Mouse (Mus musculus) hindbrain, embryonic 12.5 days (tissue): Measurements from ENCODE around the gene Myh1. TPM values are rescaled to one million over a fixed set of nuclear protein-coding genes. Genes with fewer than 3 reads are reported as not detected.

Experiments
- ATAC-seq: fragments of 200-750 bp; cut with Nextera tagmentation; 2 replicates; pipeline ENCODE4 v1.8.0; 2017; ENCODE audit warnings: moderate TSS enrichment; ENCODE audit not compliant: low FRiP score
- H3K27ac ChIP-seq: fragments of 300-500 bp; sonication (generic); 2 replicates; pipeline ENCODE4 v1.5.1; 2016; ENCODE audit warnings: mild to moderate bottlenecking
- H3K27me3 ChIP-seq: fragments of 300-500 bp; sonication (generic); 2 replicates; pipeline ENCODE4 v1.6.1; 2016; ENCODE audit warnings: mild to moderate bottlenecking
- H3K36me3 ChIP-seq: fragments of 300-500 bp; sonication (generic); 2 replicates; pipeline ENCODE4 v1.6.1; 2016; ENCODE audit warnings: mild to moderate bottlenecking
- H3K4me1 ChIP-seq: fragments of 300-500 bp; sonication (generic); 2 replicates; pipeline ENCODE4 v1.6.1; 2016
- H3K4me2 ChIP-seq: fragments of 300-500 bp; sonication (generic); replicated peaks from 2 replicates; pipeline ENCODE4 v1.6.1; 2016; ENCODE audit warnings: mild to moderate bottlenecking
- H3K4me3 ChIP-seq: fragments of 300-500 bp; sonication (generic); 2 replicates; pipeline ENCODE4 v1.5.1; 2016; ENCODE audit warnings: mild to moderate bottlenecking
- H3K9ac ChIP-seq: fragments of 300-500 bp; sonication (generic); 2 replicates; pipeline ENCODE4 v1.6.1; 2016; ENCODE audit warnings: mild to moderate bottlenecking, moderate library complexity
- H3K9me3 ChIP-seq: fragments of 300-500 bp; sonication (generic); replicated peaks from 2 replicates; pipeline ENCODE4 v1.6.1; 2016; ENCODE audit warnings: mild to moderate bottlenecking
- WGBS: fragments of 180-500 bp; shearing (Covaris S2); methylation state at CpG from one replicate; pipeline ENCODE4 v1.1.7; 2016; 5-methylcytosine and 5-hydroxymethylcytosine counted together
- polyA plus RNA-seq: library from polyadenylated mRNA; unstranded; fragments of >200 nt; fragmentation: Nextera tagmentation; extraction: Ambion mirVana; gene quantifications from 2 replicates; pipeline ENCODE4 v1.2.1, GENCODE M21; 2016

Gene Myh1
- polyA plus RNA-seq, result 0.10 TPM in 1 of 2 replicates, not detected in the other

DNA sequence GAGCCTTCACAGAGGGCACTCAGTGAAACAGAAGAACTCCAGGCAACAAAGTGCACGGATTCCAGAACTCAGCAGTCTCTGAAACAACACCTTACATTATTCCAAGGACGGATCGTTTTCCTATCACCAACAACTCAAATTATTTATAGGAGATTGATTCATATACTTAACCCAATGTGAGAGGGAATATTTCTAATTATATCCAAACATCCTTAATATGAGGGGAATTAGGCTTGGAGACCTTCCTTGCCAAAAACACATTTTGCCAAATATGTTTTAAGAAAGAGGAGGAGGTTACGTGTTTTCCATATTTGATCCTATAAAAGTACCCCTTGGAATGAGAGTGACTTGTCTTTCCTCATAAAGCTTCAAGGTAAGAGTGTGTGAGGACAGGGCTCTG, at the start of gene Myh1:
Myh1 (plus strand) TSS at position 301 of the 400 bp plus-strand sequence.
- H3K4me1 ChIP-seq, result no peaks in the 10 kb centered on the region
- 79% methylated on average over 4 of the region's 4 CpGs for WGBS
- no peak for ATAC-seq
- no peaks in the 10 kb centered on the region for H3K9me3 ChIP-seq
- H3K4me3 ChIP-seq, result no peak within 1 kb of the TSS
- no peaks in the 10 kb centered on the region for H3K36me3 ChIP-seq
- no peaks in the 10 kb centered on the region for H3K27me3 ChIP-seq
- no peak within 1 kb of the TSS for H3K4me2 ChIP-seq
- H3K9ac ChIP-seq, result no peak within 1 kb of the TSS
- H3K27ac ChIP-seq, result no peak within 1 kb of the TSS

DNA sequence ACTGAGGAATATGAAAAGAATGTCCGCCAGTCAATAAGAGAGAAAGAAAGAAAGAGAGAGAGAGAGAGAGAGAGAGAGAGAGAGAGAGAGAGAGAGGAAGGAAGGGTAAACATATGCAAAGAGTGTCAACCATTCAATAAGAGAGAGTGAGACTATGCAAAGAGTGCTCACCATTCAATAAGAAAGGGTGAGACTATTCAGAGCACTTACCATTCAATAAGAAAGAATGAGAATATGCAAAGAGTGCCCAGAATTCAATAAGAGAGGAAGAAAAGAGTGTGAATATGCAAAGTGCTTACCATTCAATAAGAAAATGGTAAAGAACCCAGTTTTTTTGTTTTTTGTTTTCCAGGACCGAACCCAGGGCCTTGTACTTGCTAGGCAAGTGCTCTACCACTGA, 49.6 kb upstream of the Myh1 start:
- H3K4me1 ChIP-seq, result no peaks in the 10 kb centered on the region
- no peak overlapping the region for H3K4me2 ChIP-seq
- H3K4me3 ChIP-seq, result no peak overlapping the region
- no peaks in the 10 kb centered on the region for H3K36me3 ChIP-seq
- H3K27ac ChIP-seq, result no peak overlapping the region
- H3K27me3 ChIP-seq, result no peaks in the 10 kb centered on the region
- no peak for ATAC-seq
- WGBS, result 83% methylated on average over 2 of the region's 2 CpGs
- no peak overlapping the region for H3K9ac ChIP-seq
- no peaks in the 10 kb centered on the region for H3K9me3 ChIP-seq

DNA sequence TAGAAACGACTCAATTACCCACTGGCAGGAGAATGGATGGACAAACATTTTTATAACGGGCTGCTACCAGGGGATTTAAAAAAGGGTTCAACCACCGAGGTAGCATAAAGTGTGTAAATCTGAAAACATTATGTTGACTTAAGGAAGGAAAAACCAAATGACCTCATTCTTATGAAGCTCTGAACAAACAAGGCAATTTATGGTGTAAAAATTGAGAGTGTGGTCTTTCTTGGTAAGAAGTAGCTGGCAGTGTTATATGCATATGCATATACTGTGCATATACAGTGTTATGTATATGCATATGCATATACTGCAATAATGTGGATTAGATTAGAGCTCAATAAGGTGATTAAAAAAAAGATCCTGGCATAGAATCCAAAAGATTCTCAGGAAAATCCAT, 48.7 kb upstream of the Myh1 start:
- Histone ChIP-seq H3K27ac (no peak overlapping the region), H3K27me3 (no peaks in the 10 kb centered on the region), H3K4me2 (no peak overlapping the region), H3K36me3 (no peaks in the 10 kb centered on the region), H3K9me3 (no peaks in the 10 kb centered on the region), H3K4me1 (no peaks in the 10 kb centered on the region), H3K4me3 (no peak overlapping the region), H3K9ac (no peak overlapping the region)
- 80% methylated on average over 3 of the region's 3 CpGs for WGBS
- ATAC-seq, result no peak

DNA sequence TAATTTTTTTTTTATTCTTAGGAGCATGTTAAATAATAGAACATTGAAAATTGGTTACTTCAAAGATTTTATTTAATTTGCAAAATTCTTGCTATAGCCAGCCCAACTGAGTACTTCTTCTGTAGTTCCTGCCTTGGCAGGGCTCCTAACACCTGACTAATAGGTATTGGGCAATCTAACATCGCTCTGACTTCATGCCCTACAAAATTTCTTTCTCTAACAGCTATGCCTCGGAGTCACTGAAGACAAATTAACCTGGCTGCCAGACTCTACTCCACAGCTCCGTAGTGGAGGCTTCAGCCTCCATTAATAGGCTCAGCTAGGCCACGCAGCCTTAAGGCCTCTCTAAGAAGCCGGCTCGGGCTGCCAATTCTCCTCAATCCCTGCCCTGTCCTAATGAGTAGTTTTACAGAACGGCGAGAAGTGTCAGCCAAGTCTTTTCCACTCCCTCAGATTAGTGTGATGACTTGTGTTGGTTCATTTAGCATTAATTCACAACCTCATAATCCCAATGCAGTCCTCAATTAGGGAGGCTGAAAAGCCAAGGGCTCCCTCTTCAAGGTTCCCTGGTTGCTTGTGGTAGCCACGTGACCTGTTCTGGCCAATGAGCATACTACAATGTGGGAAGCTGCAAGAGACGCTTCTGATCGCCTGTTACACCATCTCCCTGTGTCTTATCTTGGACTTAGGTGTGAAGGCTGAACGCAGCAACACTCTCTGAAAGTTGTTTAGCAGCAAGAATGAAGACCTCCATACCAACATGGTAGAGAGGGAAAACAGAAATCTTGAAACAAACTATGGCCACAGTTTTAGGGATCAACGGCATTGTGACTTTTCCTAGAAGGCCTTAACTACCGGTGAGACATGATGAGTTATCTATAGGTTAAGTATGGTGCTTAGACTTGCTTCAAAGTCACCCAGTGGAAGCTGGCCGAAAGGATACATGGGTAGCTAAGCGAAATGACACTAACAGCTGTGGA, 47.9 kb upstream of the Myh1 start:
- Histone ChIP-seq H3K36me3 (no peaks in the 10 kb centered on the region), H3K4me1 (no peaks in the 10 kb centered on the region), H3K9ac (no peak overlapping the region), H3K4me3 (no peak overlapping the region), H3K4me2 (no peak overlapping the region), H3K27me3 (no peaks in the 10 kb centered on the region), H3K9me3 (no peaks in the 10 kb centered on the region), H3K27ac (no peak overlapping the region)
- no peak for ATAC-seq
- WGBS, result 88% methylated on average over 16 of the region's 16 CpGs

DNA sequence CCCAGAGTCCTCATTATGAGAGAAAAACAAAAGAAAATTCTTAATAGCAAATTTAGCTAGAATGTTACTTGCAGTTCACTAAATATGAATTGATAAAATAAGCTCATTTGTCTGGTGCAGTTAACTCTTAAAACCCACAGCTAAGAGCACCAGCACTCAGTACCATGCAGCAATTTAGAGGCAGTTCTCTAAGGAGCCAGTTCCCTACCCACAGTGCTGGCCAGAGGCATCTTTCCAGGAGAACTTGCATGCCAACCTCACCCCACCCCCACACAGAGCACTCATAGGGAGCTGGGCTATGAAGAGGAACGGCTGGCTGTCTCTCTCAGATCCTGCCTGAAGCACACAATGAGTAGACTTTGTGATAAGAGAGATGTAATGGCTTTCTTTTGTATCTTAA, 46.7 kb upstream of the Myh1 start:
- H3K4me3 ChIP-seq, result no peak overlapping the region
- 18% methylated on average over 1 of the region's 1 CpGs for WGBS
- H3K36me3 ChIP-seq, result no peaks in the 10 kb centered on the region
- no peak overlapping the region for H3K9ac ChIP-seq
- H3K27me3 ChIP-seq, result no peaks in the 10 kb centered on the region
- no peak for ATAC-seq
- no peaks in the 10 kb centered on the region for H3K4me1 ChIP-seq
- H3K27ac ChIP-seq, result no peak overlapping the region
- no peaks in the 10 kb centered on the region for H3K9me3 ChIP-seq
- H3K4me2 ChIP-seq, result no peak overlapping the region

DNA sequence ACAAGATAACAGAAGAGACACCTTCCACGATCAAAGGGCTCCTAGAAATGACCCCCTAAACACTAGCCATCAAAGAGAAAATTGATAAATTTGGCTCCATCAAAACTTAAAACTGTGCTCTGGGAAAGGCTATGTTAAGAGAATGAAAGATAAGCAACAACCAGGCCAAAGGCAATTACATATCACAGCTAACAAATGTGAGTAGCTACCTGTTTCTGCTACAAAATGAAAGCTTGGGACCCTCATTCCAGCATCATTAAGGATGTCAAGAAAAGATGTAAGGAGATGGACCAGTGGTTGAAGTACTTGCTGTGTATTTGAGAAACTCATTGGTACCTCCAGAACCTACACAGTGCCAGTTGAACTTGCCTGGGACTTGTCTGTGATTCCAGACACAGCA, 46.0 kb upstream of the Myh1 start:
- no peak overlapping the region for H3K4me2 ChIP-seq
- H3K36me3 ChIP-seq, result no peaks in the 10 kb centered on the region
- WGBS, result 83% methylated on average over 1 of the region's 1 CpGs
- H3K27me3 ChIP-seq, result no peaks in the 10 kb centered on the region
- H3K27ac ChIP-seq, result no peak overlapping the region
- no peaks in the 10 kb centered on the region for H3K9me3 ChIP-seq
- ATAC-seq, result no peak
- H3K4me1 ChIP-seq, result no peaks in the 10 kb centered on the region
- H3K4me3 ChIP-seq, result no peak overlapping the region
- H3K9ac ChIP-seq, result no peak overlapping the region

DNA sequence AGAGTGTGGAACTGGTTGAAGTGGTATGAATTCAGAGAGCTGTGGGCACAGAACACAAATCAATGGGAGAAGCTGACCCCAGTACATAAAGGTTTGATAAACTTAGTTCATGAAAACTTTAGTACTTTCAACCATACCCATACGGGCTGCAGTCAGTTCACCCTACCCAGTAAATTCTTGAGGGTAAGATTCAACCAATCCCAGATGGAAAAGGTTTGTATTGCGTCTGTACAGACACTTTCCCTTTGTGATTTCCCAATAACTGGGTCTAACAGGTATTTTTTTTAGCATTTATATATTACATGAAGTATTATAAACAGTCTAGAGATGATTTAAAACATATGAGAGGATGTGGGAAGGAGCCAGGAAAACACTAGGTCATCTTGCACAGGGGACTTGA, 44.2 kb upstream of the Myh1 start:
- no peak overlapping the region for H3K4me3 ChIP-seq
- H3K9me3 ChIP-seq, result no peaks in the 10 kb centered on the region
- no peak overlapping the region for H3K4me2 ChIP-seq
- H3K4me1 ChIP-seq, result no peaks in the 10 kb centered on the region
- no peaks in the 10 kb centered on the region for H3K36me3 ChIP-seq
- 82% methylated on average over 2 of the region's 2 CpGs for WGBS
- H3K9ac ChIP-seq, result no peak overlapping the region
- ATAC-seq, result no peak
- no peak overlapping the region for H3K27ac ChIP-seq
- no peaks in the 10 kb centered on the region for H3K27me3 ChIP-seq

DNA sequence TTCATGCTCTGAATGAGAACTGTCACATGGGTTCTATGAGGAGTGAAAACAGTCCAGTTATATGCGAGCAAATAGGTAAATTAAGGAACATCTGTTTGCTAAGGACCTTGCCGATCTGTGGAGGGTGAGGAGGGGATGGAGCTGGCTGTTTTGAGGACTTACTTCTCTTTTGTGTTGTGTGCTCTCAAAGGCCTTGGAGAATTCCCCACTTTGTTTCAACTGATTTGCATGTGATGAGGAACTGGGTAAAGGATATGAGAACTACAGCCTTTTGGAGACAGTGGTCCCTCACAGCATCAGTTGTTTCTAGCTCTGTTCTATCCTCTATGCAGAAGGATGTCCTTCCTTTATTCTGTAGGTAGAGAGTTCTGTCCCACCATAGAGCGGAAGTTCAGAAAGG, 39.7 kb upstream of the Myh1 start:
- H3K4me2 ChIP-seq, result no peak overlapping the region
- no peak overlapping the region for H3K4me3 ChIP-seq
- H3K36me3 ChIP-seq, result no peaks in the 10 kb centered on the region
- WGBS, result 87% methylated on average over 3 of the region's 3 CpGs
- H3K4me1 ChIP-seq, result no peaks in the 10 kb centered on the region
- no peak overlapping the region for H3K27ac ChIP-seq
- no peaks in the 10 kb centered on the region for H3K9me3 ChIP-seq
- no peak for ATAC-seq
- H3K27me3 ChIP-seq, result no peaks in the 10 kb centered on the region
- no peak overlapping the region for H3K9ac ChIP-seq

DNA sequence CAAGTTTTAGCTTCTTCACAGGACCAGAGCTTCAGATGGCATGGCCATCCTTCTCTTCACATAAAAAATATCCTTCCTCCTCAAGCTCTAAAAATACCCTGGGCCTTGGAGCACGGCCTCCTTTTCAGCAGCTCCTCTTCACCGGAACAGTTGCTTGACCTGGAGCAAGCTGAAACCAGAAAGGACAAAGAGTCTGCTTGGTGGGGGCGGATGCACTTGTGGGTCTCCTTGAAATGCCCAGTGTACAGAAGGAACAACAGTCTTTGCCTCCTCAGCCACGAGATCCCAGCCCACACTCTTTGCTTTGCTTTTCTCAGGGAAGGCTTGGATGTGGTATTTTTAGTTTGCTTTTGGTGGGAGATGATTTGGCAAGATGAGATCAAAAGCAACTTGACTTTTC, 36.2 kb upstream of the Myh1 start:
- 66% methylated on average over 4 of the region's 4 CpGs for WGBS
- Histone ChIP-seq H3K4me1 (no peaks in the 10 kb centered on the region), H3K4me2 (no peak overlapping the region), H3K9me3 (no peaks in the 10 kb centered on the region), H3K27me3 (no peaks in the 10 kb centered on the region), H3K27ac (no peak overlapping the region), H3K4me3 (no peak overlapping the region), H3K9ac (no peak overlapping the region), H3K36me3 (no peaks in the 10 kb centered on the region)
- ATAC-seq, result no peak

DNA sequence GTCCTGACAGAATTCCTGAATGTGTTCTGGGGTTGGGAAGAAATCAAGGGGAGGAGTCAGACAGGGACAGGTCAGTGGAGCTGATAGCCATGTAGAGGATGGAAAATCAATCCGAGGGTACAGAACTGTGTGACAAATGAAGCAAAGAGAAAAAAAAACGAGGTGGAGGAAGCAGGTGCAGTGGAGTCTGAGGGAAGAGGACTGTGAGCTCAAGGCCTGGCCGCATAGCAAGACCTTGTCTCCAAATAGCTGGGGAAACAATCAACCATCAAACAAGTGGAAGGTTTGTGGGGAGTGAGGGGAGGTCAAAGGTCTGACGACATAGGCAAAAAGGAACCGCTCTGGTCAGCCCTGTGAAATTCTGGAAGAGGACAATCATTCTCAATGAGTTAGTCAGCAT, 35.0 kb upstream of the Myh1 start:
- ATAC-seq, result no peak
- H3K4me1 ChIP-seq, result 0 out of 2 replicates have a peak, but pooled peaks cover 2% of the 10 kb centered on the region
- H3K36me3 ChIP-seq, result no peaks in the 10 kb centered on the region
- no peak overlapping the region for H3K4me2 ChIP-seq
- no peak overlapping the region for H3K9ac ChIP-seq
- no peaks in the 10 kb centered on the region for H3K27me3 ChIP-seq
- no peak overlapping the region for H3K4me3 ChIP-seq
- 47% methylated on average over 5 of the region's 5 CpGs for WGBS
- no peak overlapping the region for H3K27ac ChIP-seq
- no peaks in the 10 kb centered on the region for H3K9me3 ChIP-seq

DNA sequence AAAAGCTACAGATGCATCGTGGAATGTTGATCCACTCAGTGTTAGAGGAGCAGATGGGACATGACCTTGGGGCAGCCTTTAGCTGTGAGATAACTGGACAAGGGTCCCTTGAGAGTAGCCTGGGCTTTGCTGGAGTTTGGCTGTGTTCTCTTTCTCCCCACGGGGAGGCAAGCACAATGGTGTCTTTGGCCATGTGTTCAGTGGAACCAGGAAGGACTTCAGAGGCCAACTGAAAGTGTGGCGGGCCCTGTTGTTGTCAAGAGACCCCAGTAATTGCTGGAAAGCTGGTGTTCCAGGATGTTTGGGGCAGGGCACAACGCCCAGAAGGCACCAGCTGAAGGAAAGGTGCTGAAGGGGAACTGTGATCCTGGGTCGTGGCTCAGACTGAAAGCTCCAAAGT, 30.6 kb upstream of the Myh1 start:
- Histone ChIP-seq H3K4me2 (no peak overlapping the region), H3K9ac (no peak overlapping the region), H3K27ac (no peak overlapping the region), H3K36me3 (no peaks in the 10 kb centered on the region), H3K4me1 (0 out of 2 replicates have a peak, but pooled peaks cover 2% of the 10 kb centered on the region), H3K27me3 (no peaks in the 10 kb centered on the region), H3K9me3 (no peaks in the 10 kb centered on the region), H3K4me3 (no peak overlapping the region)
- 45% methylated on average over 5 of the region's 5 CpGs for WGBS
- ATAC-seq, result no peak

DNA sequence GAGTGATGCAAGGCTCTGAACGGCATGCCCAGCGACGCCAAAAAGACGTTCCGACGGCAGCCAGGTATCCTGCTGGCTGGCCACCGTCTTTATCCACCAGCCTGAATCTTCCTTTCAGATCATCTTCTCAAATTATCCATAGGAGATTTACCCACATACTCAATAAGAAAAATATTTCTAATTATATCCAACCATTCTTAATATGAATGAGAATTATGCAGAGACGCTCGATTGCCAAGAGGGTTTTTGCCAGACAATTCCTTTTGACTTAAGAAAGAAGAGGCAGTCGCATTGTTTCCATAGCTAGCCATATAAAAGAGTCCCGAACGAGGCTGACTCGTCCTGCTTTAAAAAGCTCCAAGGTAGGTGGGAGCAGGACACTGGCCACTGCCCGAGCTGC, 29.1 kb upstream of the Myh1 start, which contains the start of gene Myh2:
Myh2 (plus strand) TSS at position 301 of the 400 bp plus-strand sequence.
- Histone ChIP-seq H3K4me3 (no peak within 1 kb of the TSS), H3K4me1 (0 out of 2 replicates have a peak, but pooled peaks cover 2% of the 10 kb centered on the region), H3K27me3 (no peaks in the 10 kb centered on the region), H3K27ac (no peak within 1 kb of the TSS), H3K4me2 (no peak within 1 kb of the TSS), H3K9me3 (no peaks in the 10 kb centered on the region), H3K36me3 (no peaks in the 10 kb centered on the region), H3K9ac (no peak within 1 kb of the TSS)
- WGBS, result 68% methylated on average over 14 of the region's 14 CpGs
- ATAC-seq, result no peak

DNA sequence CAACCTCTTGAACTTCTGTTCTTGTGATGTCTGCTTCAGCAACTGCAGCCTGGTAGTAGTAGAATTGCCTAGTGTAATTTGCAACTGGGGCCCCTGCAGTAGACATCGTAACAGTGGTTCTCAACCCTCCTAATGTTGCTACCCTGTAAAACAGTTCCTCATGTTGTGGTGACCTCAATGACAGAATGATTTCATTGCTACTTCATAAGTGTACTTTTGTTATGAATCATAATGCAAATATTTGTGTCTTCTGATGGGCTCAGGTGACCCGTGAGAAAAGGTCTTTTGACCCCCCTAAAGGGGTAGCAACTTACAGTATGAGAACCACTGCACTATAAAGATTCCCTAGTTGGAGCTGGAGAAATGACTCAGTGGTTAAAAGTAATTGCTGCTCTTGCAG, 27.4 kb upstream of the Myh1 start:
- Histone ChIP-seq H3K4me3 (no peak overlapping the region), H3K9me3 (no peaks in the 10 kb centered on the region), H3K27me3 (no peaks in the 10 kb centered on the region), H3K36me3 (no peaks in the 10 kb centered on the region), H3K27ac (no peak overlapping the region), H3K9ac (no peak overlapping the region), H3K4me2 (no peak overlapping the region), H3K4me1 (0 out of 2 replicates have a peak, but pooled peaks cover 2% of the 10 kb centered on the region)
- 85% methylated on average over 2 of the region's 2 CpGs for WGBS
- no peak for ATAC-seq
